Mouse (Mus musculus) CH12.LX (cell line): ENCODE measurements at regions not wholly inside any gene's neighbourhood (a gene's known extent, or its start where the extent isn't known, plus 50 kb on each side); places are given as distances from the start of the nearest gene placed in this dataset.

Experiments
- CHD1 ChIP-seq: IDR thresholded peaks from 2 replicates; pipeline ENCODE4 v1.6.1; 2012; ENCODE audit warnings: low read depth, low read length, improper control_type of control experiment, inconsistent platforms
- CTCF ChIP-seq, 2 experiments: IDR thresholded peaks in 1 of 2; conservative IDR thresholded peaks in 1 of 2; 2 replicates each; pipeline ENCODE4 v1.5.1; 2011 to 2012; ENCODE audit warnings: low read depth in 2 of 2, low read length in 2 of 2, improper control_type of control experiment in 1 of 2, inconsistent platforms in 1 of 2, mild to moderate bottlenecking in 1 of 2, moderate library complexity in 1 of 2
- HCFC1 ChIP-seq: IDR thresholded peaks from 2 replicates; pipeline ENCODE4 v1.6.1; 2012; ENCODE audit warnings: low read depth, mild to moderate bottlenecking, inconsistent platforms, low read length, improper control_type of control experiment
- TBP ChIP-seq: conservative IDR thresholded peaks from 2 replicates; pipeline ENCODE4 v1.6.1; 2011; ENCODE audit warnings: low read depth, low read length, improper control_type of control experiment

GRCm38 (mm10) chr9:61829301-61829700, 85.0 kb downstream of the Rplp1 start:
- TF ChIP-seq CHD1 (no peak), HCFC1 (no peak), CTCF (conservative IDR thresholded peaks at IDR 0.05 in 1 of 2, IDR thresholded peaks at IDR 0.05 in 1 of 2; ENCODE audit: low read depth in 2 of 2, low read length in 2 of 2) (no peak), TBP (no peak)
